Mouse (Mus musculus) macrophage (primary cell): ENCODE measurements around the gene Fbxo5. TPM values are rescaled to one million over a fixed set of nuclear protein-coding genes. Genes with fewer than 3 reads are reported as not detected.

ENCODE experiments used
- H3K27ac ChIP-seq: fragments of 350-480 bp; formaldehyde crosslinking; 2 replicates; pipeline ENCODE4 v1.9.0; 2021
- H3K36me3 ChIP-seq: fragments of 350-480 bp; formaldehyde crosslinking; 2 replicates; pipeline ENCODE4 v1.9.0; 2021; ENCODE audit errors: inconsistent target
- H3K4me3 ChIP-seq: fragments of 350-480 bp; formaldehyde crosslinking; 2 replicates; pipeline ENCODE4 v1.9.0; 2021; ENCODE audit errors: inconsistent target
- H3K79me2 ChIP-seq: fragments of 350-480 bp; formaldehyde crosslinking; 2 replicates; pipeline ENCODE4 v1.9.0; 2021; ENCODE audit errors: inconsistent target
- WGBS: methylation state at CpG from one replicate; pipeline ENCODE4 v1.1.7; 2026; ENCODE audit warnings: inconsistent platforms; ENCODE audit not compliant: missing documents; 5-methylcytosine and 5-hydroxymethylcytosine counted together
- polyA plus RNA-seq: library from polyadenylated mRNA; stranded (reverse); fragments of 250-400 nt; gene quantifications from 3 replicates; pipeline ENCODE4 v1.2.4, GENCODE M21; 2018; ENCODE audit warnings: inconsistent platforms
- total RNA-seq, 78 experiments: library from RNA; depleted of rRNA; stranded (reverse); fragments of 250-400 nt; gene quantifications; 1 replicate in 9 of 78; 2 replicates in 24 of 78; 3 replicates in 43 of 78; 4 replicates in 2 of 78; pipeline ENCODE4 v1.2.4; 2018; ENCODE audit warnings: inconsistent platforms in 56 of 78

Gene Fbxo5
- total RNA-seq (2018; cell fraction: chromatin; rRNA removed): 10 to 100 TPM in 3 of 26 experiments, 1 to 10 TPM in 21, under 1 TPM in 2; 0.70 to 12.5 (median 3.3) TPM
- 1 to 10 TPM in 22 of 26 experiments, under 1 TPM in 4; 0.52 to 4.7 (median 2.2) TPM for total RNA-seq (2018; cell fraction: cytosol; rRNA removed)
- total RNA-seq (2018; cell fraction: nucleus; rRNA removed): 10 to 100 TPM in 1 of 26 experiments, 1 to 10 TPM in 20, under 1 TPM in 5; 0.78 to 21.6 (median 2.0) TPM
- polyA plus RNA-seq: 2.5 to 10.0 TPM (median 6.6 TPM) in 3 replicates

DNA sequence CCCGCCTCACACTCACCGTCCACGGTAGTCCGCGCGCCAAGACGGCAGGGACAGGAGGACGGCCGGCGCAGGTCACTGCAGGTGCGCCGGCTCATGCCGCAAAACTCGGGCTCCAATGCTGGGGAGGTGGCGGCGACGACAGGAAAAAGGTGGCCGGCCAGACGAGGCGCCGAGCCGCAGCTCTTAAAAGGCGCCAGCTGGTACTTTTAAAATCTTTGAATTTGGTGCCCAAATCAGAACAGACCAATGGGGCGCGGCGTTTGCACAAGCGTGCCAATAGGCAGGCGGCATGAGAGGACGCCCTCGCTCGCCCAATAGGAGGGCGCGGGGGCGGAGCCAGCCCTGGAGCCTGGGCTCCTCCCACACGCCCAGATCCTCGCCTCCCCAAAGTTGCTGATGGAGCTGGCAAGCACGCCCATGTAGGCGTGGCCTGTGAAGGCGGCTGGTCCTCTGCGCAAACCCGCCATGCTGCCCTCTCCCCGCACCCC lies at the start of gene Fbxo5:
Gene Fbxo5 (minus strand): TSS at position 358 of the 488 bp plus-strand sequence.
- Histone ChIP-seq H3K4me3 (peak within 1 kb of the TSS; percentile 78), H3K79me2 (peaks cover 49% of the 10 kb centered on the region), H3K27ac (peak within 1 kb of the TSS; percentile 88), H3K36me3 (no peaks in the 10 kb centered on the region)
- WGBS: under 1% methylated on average over 42 of the region's 42 CpGs

GRCm38 (mm10) chr10:5853290-5853868 lies 48.0 kb upstream of the Fbxo5 start:
- no peaks in the 10 kb centered on the region for H3K79me2 ChIP-seq
- 85% methylated on average over 8 of the region's 8 CpGs for WGBS

GRCm38 (mm10) chr10:5846939-5847338 lies 41.5 kb upstream of the Fbxo5 start:
- Histone ChIP-seq H3K27ac (no peak overlapping the region), H3K79me2 (no peaks in the 10 kb centered on the region), H3K4me3 (no peak overlapping the region), H3K36me3 (no peaks in the 10 kb centered on the region)
- WGBS: 25% methylated on average over 2 of the region's 2 CpGs

More at GRCm38 (mm10) chr10:5853290-5853868, 48.0 kb upstream of the Fbxo5 start:
- Histone ChIP-seq H3K4me3 (no peak overlapping the region), H3K27ac (no peak overlapping the region), H3K36me3 (no peaks in the 10 kb centered on the region)

- Histone ChIP-seq H3K27ac (no peak overlapping the region), H3K36me3 (no peaks in the 10 kb centered on the region), H3K79me2 (no peaks in the 10 kb centered on the region), H3K4me3 (no peak overlapping the region)
- WGBS: 87% methylated on average over 4 of the region's 4 CpGs
These were observed 36.0 kb upstream of the Fbxo5 start for GRCm38 (mm10) chr10:5841369-5841768.

GRCm38 (mm10) chr10:5826336-5827025 lies 21.1 kb upstream of the Fbxo5 start:
- no peak overlapping the region for H3K4me3 ChIP-seq
- H3K36me3 ChIP-seq: no peaks in the 10 kb centered on the region
- WGBS: 92% methylated on average over 5 of the region's 6 CpGs
- no peak overlapping the region for H3K27ac ChIP-seq
- peaks cover 19% of the 10 kb centered on the region for H3K79me2 ChIP-seq

GRCm38 (mm10) chr10:5824779-5825178 lies 19.4 kb upstream of the Fbxo5 start:
- WGBS: 2% methylated on average over 3 of the region's 3 CpGs
- peaks cover 36% of the 10 kb centered on the region for H3K79me2 ChIP-seq
- H3K4me3 ChIP-seq: peak overlapping the region; percentile 75
- peak overlapping the region; percentile 80 for H3K27ac ChIP-seq
- H3K36me3 ChIP-seq: peaks cover 8% of the 10 kb centered on the region

- peaks cover 17% of the 10 kb centered on the region for H3K36me3 ChIP-seq
- H3K79me2 ChIP-seq: peaks cover 41% of the 10 kb centered on the region
These were observed 18.5 kb upstream of the Fbxo5 start, which contains the start of gene Mtrf1l for GRCm38 (mm10) chr10:5823740-5824491. Gene Mtrf1l (minus strand): TSS chr10:5823910.

DNA sequence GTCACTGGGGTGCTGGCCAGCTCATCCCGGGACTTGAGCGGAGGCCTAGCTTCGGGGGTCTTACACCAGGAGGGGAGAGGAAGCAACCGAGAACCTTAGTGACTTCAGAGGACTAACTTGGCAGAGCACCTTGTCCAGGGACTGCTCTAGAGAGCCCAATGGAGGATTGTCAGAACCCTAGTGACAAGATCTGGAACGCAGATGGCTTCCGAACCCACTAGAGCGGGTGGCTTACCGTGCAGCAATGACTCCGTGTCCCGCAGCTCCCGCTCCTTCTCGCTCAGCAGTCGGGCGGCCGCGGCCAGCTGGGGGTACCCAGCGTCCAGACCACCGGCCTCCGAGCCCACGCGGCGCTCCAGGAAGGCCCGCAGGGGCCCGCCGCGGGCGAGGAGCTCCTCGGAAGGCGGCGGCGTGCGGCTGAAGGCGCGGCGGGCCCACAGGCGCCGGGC lies 17.9 kb upstream of the Fbxo5 start:
- H3K79me2 ChIP-seq: peaks cover 41% of the 10 kb centered on the region
- peak overlapping the region; percentile 25; the same call in 1 of the 2 replicates for H3K27ac ChIP-seq
- WGBS: under 1% methylated on average over 37 of the region's 37 CpGs
- peak overlapping the region; percentile 75 for H3K4me3 ChIP-seq
- peaks cover 23% of the 10 kb centered on the region for H3K36me3 ChIP-seq

More at GRCm38 (mm10) chr10:5823740-5824491, 18.5 kb upstream of the Fbxo5 start, which contains the start of gene Mtrf1l:
- Histone ChIP-seq H3K4me3 (peak within 1 kb of the TSS; percentile 75), H3K27ac (peak within 1 kb of the TSS; percentile 80)
- WGBS: 1% methylated on average over 44 of the region's 47 CpGs

DNA sequence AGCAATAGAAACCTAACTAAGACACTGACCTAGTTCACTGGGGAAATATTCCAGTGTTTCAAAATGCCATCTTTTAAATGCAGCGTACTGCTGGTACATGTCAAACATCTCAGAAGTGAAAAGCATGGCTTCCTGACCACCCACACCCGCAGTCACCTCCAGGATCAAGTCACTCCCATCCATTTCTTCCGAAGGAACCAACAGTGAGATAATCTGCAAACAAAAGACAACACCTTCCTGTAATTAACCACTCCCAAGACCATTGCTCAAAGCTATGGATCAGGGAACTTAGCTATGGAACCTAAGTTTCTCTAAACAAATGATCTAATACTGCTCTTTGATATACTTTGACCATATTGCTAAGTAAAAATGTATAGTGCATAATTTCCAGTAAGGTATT lies 13.4 kb upstream of the Fbxo5 start:
- Histone ChIP-seq H3K4me3 (no peak overlapping the region), H3K79me2 (peaks cover 41% of the 10 kb centered on the region), H3K36me3 (peaks cover 58% of the 10 kb centered on the region), H3K27ac (no peak overlapping the region)
- WGBS: 92% methylated on average over 3 of the region's 3 CpGs

- H3K36me3 ChIP-seq: peaks cover 78% of the 10 kb centered on the region
- no peak overlapping the region for H3K27ac ChIP-seq
- WGBS: 97% methylated on average over 2 of the region's 2 CpGs
- H3K79me2 ChIP-seq: peaks cover 16% of the 10 kb centered on the region
- no peak overlapping the region for H3K4me3 ChIP-seq
These were observed 10.6 kb upstream of the Fbxo5 start for GRCm38 (mm10) chr10:5815968-5816367.

DNA sequence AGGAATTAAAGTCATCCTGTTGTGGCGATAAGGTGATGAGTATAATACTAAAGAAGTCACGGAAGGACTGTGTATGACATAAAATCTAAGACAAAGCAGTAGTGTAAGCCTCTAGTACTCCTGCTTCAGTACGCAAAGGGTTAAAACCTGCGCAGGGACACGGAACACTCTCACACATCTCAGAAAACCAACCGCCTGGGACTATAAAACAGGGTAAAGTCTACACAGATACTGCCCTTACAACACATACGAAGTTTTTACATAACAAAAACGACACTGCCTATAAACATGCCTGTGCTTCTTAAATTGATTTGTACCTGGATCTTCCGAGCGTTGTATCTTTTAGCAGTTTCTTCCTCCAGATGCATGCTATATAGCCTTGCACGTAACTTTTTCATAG lies 8.3 kb upstream of the Fbxo5 start:
- Histone ChIP-seq H3K36me3 (peaks cover 59% of the 10 kb centered on the region), H3K27ac (no peak overlapping the region), H3K4me3 (no peak overlapping the region), H3K79me2 (no peaks in the 10 kb centered on the region)
- 98% methylated on average over 11 of the region's 11 CpGs for WGBS

DNA sequence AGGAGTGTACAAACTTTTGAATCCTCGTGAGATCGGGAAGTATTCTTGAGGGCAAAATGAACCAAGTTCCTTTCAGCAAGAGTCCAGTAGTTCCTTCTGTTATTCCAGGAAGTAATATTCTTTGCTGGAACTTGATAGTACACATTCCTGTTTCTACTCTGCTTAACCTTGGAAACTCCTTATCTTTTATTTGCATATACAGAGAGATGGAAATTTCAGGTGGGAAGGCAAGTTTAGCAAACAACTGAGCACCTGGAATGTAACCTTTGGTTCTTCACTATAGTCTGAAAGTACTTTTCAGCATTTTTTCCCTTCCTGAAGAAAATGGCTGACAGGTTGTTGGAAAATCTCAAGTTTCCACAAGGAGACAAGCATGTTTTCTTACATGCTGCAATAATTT lies 2.3 kb upstream of the Fbxo5 start:
- Histone ChIP-seq H3K27ac (peak overlapping the region; percentile 88), H3K79me2 (peaks cover 25% of the 10 kb centered on the region), H3K36me3 (peaks cover 9% of the 10 kb centered on the region; the same call in 1 of the 2 replicates), H3K4me3 (no peak overlapping the region)
- WGBS: 14% methylated on average over 1 of the region's 2 CpGs

DNA sequence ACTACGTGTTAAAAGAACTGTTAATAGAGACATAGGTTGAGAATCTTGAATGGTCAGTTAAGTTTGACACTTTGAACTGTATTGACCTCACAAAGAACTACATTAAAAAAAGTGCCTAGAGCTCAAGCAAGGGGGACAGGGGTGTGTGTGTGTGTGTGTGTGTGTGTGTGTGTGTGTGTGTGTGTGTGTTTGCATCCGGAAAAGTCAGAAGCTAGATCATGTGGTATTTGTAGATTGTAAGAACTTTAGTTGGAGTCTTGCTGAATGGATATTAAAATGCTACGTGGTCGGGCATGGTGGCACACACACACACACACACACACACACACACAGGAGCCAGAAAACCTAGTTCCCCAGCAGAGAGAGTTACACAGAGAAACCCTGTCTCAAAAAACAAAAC lies 1.6 kb upstream of the Fbxo5 start:
- peak overlapping the region; percentile 88 for H3K27ac ChIP-seq
- H3K4me3 ChIP-seq: no peak overlapping the region
- peaks cover 32% of the 10 kb centered on the region for H3K79me2 ChIP-seq
- 0 out of 2 replicates have a peak, but pooled peaks cover 2% of the 10 kb centered on the region for H3K36me3 ChIP-seq
- 13% methylated on average over 4 of the region's 4 CpGs for WGBS

- no peaks in the 10 kb centered on the region for H3K36me3 ChIP-seq
- H3K79me2 ChIP-seq: peaks cover 38% of the 10 kb centered on the region
- peak overlapping the region; percentile 31 for H3K4me3 ChIP-seq
- WGBS: 5% methylated on average over 8 of the region's 8 CpGs
- peak overlapping the region; percentile 88 for H3K27ac ChIP-seq
These were observed 1.0 kb upstream of the Fbxo5 start for GRCm38 (mm10) chr10:5806416-5806815.
